Mouse (Mus musculus) lung, postnatal 0 days (tissue): ENCODE measurements around the gene Pck2.

Source experiments
- CTCF ChIP-seq: IDR thresholded peaks from 2 replicates; pipeline ENCODE4 v1.5.1; 2016; ENCODE audit warnings: antibody characterized with exemption, mild to moderate bottlenecking
- EP300 ChIP-seq: IDR thresholded peaks from 2 replicates; pipeline ENCODE4 v1.6.1; 2016; ENCODE audit warnings: antibody characterized with exemption, mild to moderate bottlenecking, control low read depth

- TF ChIP-seq EP300 (no peak), CTCF (no peak)
Measured at GRCm38 (mm10) chr14:55524062-55524461, 16.0 kb upstream of the Pck2 start.
